Mouse (Mus musculus) limb, embryonic 10.5 days (tissue): ENCODE data around the gene Syf2. TPM values are rescaled to one million over a fixed set of nuclear protein-coding genes. Genes with fewer than 3 reads are reported as not detected.

Experiments
- DNase-seq: peaks from one replicate; pipeline ENCODE4 v3.0.0-alpha.2; 2017; ENCODE audit warnings: low spot score
- H3K27ac ChIP-seq: fragments of 300-500 bp; sonication (generic); 2 replicates; pipeline ENCODE4 v1.5.1; 2016; ENCODE audit warnings: mild to moderate bottlenecking
- H3K27me3 ChIP-seq: fragments of 300-500 bp; sonication (generic); 2 replicates; pipeline ENCODE4 v1.6.1; 2016; ENCODE audit warnings: low read depth, mild to moderate bottlenecking; ENCODE audit not compliant: poor library complexity, severe bottlenecking
- H3K36me3 ChIP-seq: fragments of 300-500 bp; sonication (generic); 2 replicates; pipeline ENCODE4 v1.6.1; 2016; ENCODE audit warnings: mild to moderate bottlenecking, moderate library complexity
- H3K4me1 ChIP-seq: fragments of 300-500 bp; sonication (generic); 2 replicates; pipeline ENCODE4 v1.6.1; 2016
- H3K4me3 ChIP-seq: fragments of 300-500 bp; sonication (generic); 2 replicates; pipeline ENCODE4 v1.5.1; 2016; ENCODE audit warnings: mild to moderate bottlenecking, moderate library complexity
- H3K9me3 ChIP-seq: fragments of 300-500 bp; sonication (generic); replicated peaks from 2 replicates; pipeline ENCODE4 v1.6.1; 2016; ENCODE audit warnings: mild to moderate bottlenecking
- WGBS: fragments of 180-500 bp; shearing (Covaris S2); methylation state at CpG from one replicate; pipeline ENCODE4 v1.1.7; 2016; 5-methylcytosine and 5-hydroxymethylcytosine counted together
- polyA plus RNA-seq: library from polyadenylated mRNA; unstranded; fragments of >200 nt; fragmentation: Nextera tagmentation; extraction: Ambion mirVana; gene quantifications from 2 replicates; pipeline ENCODE4 v1.2.1, GENCODE M21; 2016

Syf2 gene
- polyA plus RNA-seq, 1 experiment from 2014 or later = 67.9 TPM

DNA sequence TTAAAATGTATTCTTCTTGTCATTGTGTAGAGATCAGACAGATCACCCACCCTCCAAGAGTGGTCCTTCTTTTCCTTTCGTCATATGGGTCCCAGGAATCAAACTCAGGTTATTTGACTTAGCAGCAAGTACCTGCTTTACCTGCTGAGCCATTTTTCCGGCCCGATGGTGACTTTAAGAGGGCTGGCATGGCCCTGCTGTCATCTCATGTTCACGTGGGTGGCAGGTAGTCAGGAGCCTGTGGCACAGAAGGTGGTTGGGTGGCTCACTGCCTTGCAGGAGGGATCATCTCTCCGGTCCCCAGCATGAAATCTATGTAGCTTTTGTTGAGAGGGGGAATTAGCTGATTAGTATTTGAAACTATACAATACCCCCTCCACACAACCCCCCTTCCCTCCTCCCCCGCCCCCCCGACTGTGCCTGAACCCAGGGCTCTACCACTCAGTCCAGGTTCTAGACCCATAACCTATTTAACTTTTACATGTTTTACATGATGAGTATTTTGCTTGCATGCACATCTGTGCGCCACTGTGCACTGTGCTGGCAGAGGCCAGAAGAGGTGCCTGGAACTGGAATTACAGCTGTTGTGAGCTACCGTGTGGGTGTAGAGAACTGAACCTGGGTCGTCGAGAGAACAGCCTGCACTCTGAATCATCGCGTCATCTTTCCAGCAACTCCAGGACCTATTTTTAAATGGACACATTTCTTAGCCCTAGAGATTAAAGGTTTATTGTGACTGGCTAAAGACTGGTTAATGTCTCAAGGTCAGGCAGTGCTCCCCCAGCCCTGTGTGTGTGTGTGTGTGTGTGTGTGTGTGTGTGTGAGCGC lies 15.3 kb upstream of the Syf2 start:
- H3K27ac ChIP-seq = peak overlapping the region; percentile 94
- WGBS = 65% methylated on average over 14 of the region's 14 CpGs

GRCm38 (mm10) chr4:134917194-134917593 lies 13.5 kb upstream of the Syf2 start:
- Histone ChIP-seq H3K9me3 (no peaks in the 10 kb centered on the region), H3K4me3 (no peak overlapping the region), H3K27ac (no peak overlapping the region), H3K4me1 (peaks cover 29% of the 10 kb centered on the region), H3K36me3 (peaks cover 11% of the 10 kb centered on the region), H3K27me3 (no peaks in the 10 kb centered on the region)
- WGBS = 78% methylated on average over 3 of the region's 3 CpGs
- DNase-seq = no peak

More for the DNA sequence above, 15.3 kb upstream of the Syf2 start:
- no peaks in the 10 kb centered on the region for H3K9me3 ChIP-seq
- peak overlapping the region; percentile 89 for H3K4me3 ChIP-seq
- no peak for DNase-seq
- peaks cover 29% of the 10 kb centered on the region for H3K4me1 ChIP-seq
- H3K36me3 ChIP-seq = peaks cover 27% of the 10 kb centered on the region
- H3K27me3 ChIP-seq = no peaks in the 10 kb centered on the region

DNA sequence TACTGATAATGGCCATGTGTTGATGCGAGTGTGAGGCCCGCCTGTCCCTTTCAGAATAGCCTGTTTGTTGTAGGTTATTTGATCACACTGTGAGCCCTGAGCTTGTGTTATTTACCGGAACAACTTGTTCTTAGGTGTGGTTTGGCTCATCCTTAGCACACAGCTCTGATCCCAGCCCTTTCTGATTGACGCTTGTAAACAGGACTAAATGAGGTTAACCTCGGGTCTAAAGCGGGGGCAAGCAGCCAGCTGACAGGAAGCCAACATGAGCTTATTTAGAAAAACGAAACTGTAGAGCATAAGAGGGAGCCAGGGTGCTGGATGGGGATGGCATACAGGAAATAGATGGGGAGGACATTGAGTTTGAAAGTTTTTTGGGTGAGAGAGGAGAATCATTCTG lies 12.3 kb upstream of the Syf2 start:
- WGBS = 67% methylated on average over 7 of the region's 7 CpGs
- DNase-seq = no peak
- peaks cover 29% of the 10 kb centered on the region for H3K4me1 ChIP-seq
- no peak overlapping the region for H3K27ac ChIP-seq
- no peaks in the 10 kb centered on the region for H3K9me3 ChIP-seq
- H3K36me3 ChIP-seq = no peaks in the 10 kb centered on the region
- H3K27me3 ChIP-seq = no peaks in the 10 kb centered on the region
- H3K4me3 ChIP-seq = no peak overlapping the region

- no peak for DNase-seq
- WGBS = 40% methylated on average over 12 of the region's 12 CpGs
- Histone ChIP-seq H3K9me3 (no peaks in the 10 kb centered on the region), H3K4me1 (peaks cover 23% of the 10 kb centered on the region), H3K4me3 (no peak overlapping the region), H3K27ac (no peak overlapping the region), H3K27me3 (no peaks in the 10 kb centered on the region), H3K36me3 (peaks cover 8% of the 10 kb centered on the region)
Measured at GRCm38 (mm10) chr4:134919733-134920540, 10.8 kb upstream of the Syf2 start.

DNA sequence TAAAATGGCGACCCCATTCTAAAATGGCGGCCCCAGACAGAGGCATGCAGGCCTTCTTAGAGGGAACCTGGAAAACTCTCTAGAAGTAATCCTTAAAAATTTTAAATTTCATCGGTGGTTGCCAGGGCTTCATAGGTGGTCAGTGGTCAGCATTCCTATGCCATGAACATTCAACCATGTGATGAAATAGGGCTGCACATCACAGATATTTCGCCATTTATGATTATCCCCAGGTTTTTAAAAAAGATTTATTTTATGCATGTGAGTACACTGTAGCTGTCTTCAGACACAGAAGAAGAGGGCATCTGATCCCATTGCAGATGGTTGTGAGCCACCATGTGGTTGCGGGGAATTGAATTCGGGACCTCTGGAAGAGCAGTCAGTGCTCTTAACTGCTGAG lies 10.1 kb upstream of the Syf2 start:
- Histone ChIP-seq H3K4me1 (peaks cover 24% of the 10 kb centered on the region), H3K9me3 (no peaks in the 10 kb centered on the region), H3K36me3 (peaks cover 15% of the 10 kb centered on the region), H3K27me3 (no peaks in the 10 kb centered on the region), H3K4me3 (no peak overlapping the region), H3K27ac (no peak overlapping the region)
- DNase-seq = no peak
- WGBS = 97% methylated on average over 6 of the region's 6 CpGs

GRCm38 (mm10) chr4:134921703-134922102 lies 9.0 kb upstream of the Syf2 start:
- Histone ChIP-seq H3K4me1 (peaks cover 30% of the 10 kb centered on the region), H3K4me3 (no peak overlapping the region), H3K27ac (no peak overlapping the region), H3K36me3 (peaks cover 25% of the 10 kb centered on the region), H3K9me3 (no peaks in the 10 kb centered on the region), H3K27me3 (no peaks in the 10 kb centered on the region)
- 93% methylated on average over 4 of the region's 4 CpGs for WGBS
- no peak for DNase-seq

- DNase-seq = no peak
- WGBS = 62% methylated on average over 10 of the region's 10 CpGs
- peak overlapping the region; percentile 97 for H3K27ac ChIP-seq
- peak overlapping the region; percentile 98 for H3K4me3 ChIP-seq
- peaks cover 32% of the 10 kb centered on the region for H3K36me3 ChIP-seq
- H3K4me1 ChIP-seq = peaks cover 30% of the 10 kb centered on the region
- H3K9me3 ChIP-seq = no peaks in the 10 kb centered on the region
- H3K27me3 ChIP-seq = no peaks in the 10 kb centered on the region
Measured at GRCm38 (mm10) chr4:134922111-134922924, 8.4 kb upstream of the Syf2 start.

DNA sequence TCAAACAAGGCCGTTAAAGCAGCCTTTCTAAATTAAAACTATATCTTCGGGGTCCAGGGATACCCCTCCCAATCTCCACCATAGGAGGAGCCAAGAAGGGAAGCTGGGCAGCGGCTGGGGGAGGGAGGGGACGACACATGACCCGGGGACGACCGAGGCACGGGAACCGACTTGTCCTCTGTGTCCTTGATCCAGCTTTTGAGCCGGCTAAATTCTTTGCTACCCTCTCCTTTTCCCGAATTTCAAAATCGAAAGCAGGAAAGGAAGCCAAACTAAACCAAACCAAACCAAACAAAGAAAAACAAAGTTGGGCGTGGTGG lies 7.8 kb upstream of the Syf2 start:
- H3K27ac ChIP-seq = peak overlapping the region; percentile 97
- peak overlapping the region; percentile 98 for H3K4me3 ChIP-seq
- peaks cover 30% of the 10 kb centered on the region for H3K4me1 ChIP-seq
- under 1% methylated on average over 13 of the region's 13 CpGs for WGBS
- peaks cover 37% of the 10 kb centered on the region for H3K36me3 ChIP-seq
- no peaks in the 10 kb centered on the region for H3K9me3 ChIP-seq
- H3K27me3 ChIP-seq = no peaks in the 10 kb centered on the region
- DNase-seq = peak; percentile 80

DNA sequence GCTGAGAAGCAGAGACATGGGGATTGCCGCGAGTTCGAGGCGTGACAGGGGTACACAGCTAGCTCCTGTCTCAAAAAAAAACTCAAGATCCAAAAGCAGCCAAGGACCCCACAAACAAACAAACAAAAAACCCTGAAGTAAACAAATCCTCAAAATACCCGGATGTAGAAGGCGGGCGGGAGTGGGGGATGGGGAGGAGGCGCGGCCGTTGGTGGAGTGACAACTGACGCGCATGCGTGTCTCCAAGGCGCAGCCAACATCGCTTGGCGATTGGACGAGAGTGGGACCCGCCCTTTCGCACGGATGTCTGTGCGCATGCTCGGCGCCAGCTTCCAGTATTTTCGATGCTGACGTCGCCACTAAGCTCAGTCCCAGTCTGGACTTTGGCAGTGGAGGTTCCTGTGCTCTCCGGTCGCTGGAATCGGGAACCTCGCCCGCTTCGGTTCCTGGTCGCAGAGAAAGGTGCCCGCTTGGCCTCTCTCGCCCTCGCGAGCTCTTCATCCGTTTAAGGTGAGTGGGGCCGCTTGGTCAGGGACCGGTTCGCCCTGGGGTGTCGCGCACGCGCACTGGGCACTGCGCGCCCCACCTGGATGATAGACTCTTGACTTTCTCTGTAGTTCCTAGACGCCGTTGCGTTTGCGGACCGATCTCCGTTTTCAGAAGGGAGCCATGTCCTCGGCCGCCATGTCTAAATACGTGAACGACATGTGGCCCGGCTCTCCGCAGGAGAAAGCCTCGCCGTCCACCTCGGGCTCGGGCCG lies 7.3 kb upstream of the Syf2 start, which contains the start of gene Rsrp1:
Gene Rsrp1 (plus strand): TSS at position 335 of the 761 bp plus-strand sequence.
- no peaks in the 10 kb centered on the region for H3K27me3 ChIP-seq
- peaks cover 43% of the 10 kb centered on the region for H3K36me3 ChIP-seq
- WGBS = 1% methylated on average over 64 of the region's 64 CpGs
- H3K4me1 ChIP-seq = peaks cover 27% of the 10 kb centered on the region
- peak; percentile 97 for DNase-seq
- no peaks in the 10 kb centered on the region for H3K9me3 ChIP-seq
- H3K4me3 ChIP-seq = peak within 1 kb of the TSS; percentile 98
- H3K27ac ChIP-seq = peak within 1 kb of the TSS; percentile 97

DNA sequence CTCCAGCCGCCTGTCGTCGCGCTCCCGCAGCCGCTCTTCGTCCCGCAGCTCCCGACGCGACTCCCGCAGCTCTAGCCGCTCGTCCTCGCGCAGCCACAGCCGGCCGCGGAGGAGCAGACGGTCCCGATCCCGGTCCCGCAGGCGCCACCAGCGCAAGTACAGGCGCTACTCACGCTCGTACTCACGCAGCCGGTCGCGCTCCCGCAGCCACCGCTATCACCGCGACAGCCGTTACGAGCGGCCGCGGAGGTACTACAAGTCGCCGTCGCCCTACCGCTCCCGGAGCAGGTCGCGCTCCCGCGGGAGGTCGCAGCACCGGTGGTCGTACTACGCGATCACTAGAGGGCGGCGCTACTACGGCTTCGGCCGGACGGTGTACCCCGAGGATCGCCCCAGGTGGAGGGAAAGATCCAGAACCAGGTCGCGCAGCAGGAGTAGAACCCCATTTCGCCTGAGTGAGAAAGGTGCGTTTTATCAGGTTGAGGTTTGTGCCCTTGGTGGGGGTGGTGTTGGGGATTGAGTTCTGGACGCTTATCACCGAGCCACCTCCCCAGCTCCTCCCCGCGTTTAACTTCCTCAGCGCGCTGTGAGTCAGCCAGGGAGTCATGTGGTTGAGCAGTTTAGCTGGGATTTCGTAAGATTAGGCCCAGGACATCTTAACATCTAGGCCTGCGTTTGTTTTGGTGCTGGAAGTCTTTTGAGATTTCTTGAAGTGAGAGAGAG lies 6.5 kb upstream of the Syf2 start:
- Histone ChIP-seq H3K27ac (peak overlapping the region; percentile 97), H3K4me3 (peak overlapping the region; percentile 98), H3K27me3 (no peaks in the 10 kb centered on the region), H3K4me1 (peaks cover 25% of the 10 kb centered on the region), H3K36me3 (peaks cover 47% of the 10 kb centered on the region), H3K9me3 (no peaks in the 10 kb centered on the region)
- WGBS = under 1% methylated on average over 75 of the region's 75 CpGs
- peak; percentile 70 for DNase-seq

- no peaks in the 10 kb centered on the region for H3K27me3 ChIP-seq
- DNase-seq = no peak
- H3K4me3 ChIP-seq = peak overlapping the region; percentile 98
- H3K36me3 ChIP-seq = peaks cover 47% of the 10 kb centered on the region
- H3K9me3 ChIP-seq = no peaks in the 10 kb centered on the region
- 93% methylated on average over 8 of the region's 8 CpGs for WGBS
- no peak overlapping the region for H3K27ac ChIP-seq
- peaks cover 23% of the 10 kb centered on the region for H3K4me1 ChIP-seq
Measured at GRCm38 (mm10) chr4:134925206-134925605, 5.5 kb upstream of the Syf2 start.
